Mouse (Mus musculus) thymus, postnatal 10 days (tissue): ENCODE measurements at regions not wholly inside any gene's neighbourhood (a gene's known extent, or its start where the extent isn't known, plus 50 kb on each side); places are given as distances from the start of the nearest gene placed in this dataset.

ENCODE experiments used
- DNase-seq, 2 experiments: peaks; one replicate each; pipeline ENCODE4 v3.0.0; 2021; ENCODE audit warnings: low spot score in 2 of 2

DNA sequence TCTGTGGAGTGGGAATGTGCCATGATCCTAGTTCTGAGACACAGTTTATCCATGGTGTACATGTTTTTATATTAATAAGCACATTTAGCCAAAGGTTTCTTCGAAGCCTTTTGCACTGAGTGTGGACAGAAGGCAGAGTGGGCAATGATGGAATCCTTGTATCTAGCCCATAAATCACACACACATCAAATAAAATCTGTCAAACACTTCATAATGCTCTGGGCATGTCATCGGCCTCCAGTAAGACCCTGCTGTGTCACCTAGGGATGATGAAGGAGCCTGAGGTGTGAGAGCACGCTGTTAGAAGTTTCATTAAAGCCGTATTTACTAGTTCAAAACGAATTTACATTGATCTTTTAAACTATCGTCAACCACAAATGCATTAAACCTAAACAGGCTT lies 331.7 kb downstream of the Setd4 start:
- no peak for DNase-seq

DNA sequence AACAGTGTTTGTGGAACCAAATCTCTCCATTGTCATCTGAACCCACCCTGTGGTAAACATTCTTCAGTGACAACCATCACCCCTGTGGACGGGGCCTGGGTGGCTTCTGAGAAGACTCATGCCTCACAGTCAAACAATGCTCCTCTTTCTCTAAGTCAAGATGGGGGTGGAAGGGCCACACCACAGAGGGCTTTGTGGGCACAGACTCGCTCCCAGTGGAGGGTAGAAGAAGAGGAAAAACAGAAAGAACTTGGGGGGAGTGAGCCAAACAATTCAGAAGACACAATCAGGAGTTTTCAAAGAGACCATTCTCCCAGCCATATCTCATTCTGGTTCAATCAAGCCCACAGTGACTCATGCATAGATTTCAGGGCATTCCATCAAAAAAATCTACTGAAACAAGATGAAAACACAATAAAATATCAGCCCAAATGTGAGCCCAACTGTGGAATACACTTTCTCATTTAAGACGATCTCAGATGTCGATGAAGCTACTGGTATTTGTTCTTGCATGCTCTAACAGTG lies 339.7 kb downstream of the Setd4 start:
- DNase-seq = no peak

DNA sequence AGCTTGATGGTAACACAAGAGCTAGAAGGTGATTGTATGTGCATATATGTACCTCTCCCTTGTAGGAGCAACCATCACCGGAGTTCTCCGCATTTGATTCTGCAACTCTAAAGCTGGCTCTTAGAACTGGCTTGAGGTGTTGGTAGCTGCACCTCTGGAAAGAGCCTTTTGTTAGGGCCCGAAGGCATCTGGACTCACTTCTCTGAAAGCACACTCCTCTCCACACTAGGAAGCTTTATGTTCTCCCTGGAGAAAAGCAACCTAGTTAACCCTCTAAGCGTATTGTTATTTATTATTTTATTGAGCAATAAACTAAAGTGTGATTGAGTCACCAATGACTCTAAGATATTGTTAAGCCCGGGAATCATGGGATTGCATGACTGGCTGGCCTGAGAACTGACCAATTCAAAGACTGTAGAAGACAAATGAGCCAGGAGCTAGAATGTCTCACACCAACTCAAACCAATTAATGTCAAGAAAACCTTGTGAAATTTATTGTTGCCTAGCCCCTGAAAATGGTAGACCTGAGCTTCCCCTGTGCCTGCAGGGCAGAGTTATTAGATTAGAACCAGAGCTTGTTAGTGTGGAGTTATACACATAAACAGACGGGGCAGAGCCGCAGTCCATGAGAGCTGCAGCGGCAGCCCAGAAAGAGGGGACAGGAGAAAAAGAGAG lies 340.6 kb downstream of the Setd4 start:
- no peak for DNase-seq

DNA sequence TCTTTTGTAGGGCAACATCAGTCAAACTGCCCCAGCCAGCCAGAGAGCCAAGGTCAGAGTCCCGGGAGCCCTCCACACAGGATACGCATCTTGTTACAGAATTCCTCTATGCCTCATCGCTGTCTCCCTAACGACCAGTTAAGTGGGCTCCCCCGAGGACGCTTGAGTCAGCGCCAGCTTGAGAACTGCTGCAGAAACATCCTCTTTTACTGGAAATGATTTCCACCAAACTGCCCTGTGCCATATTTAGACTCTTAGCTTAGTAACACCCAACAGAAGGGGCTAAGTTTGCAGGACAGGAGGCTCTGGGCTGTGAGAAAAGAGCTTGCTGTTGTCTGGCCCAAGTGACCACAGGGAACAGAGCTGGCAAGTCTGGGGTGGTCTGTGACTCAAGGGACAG lies 357.0 kb downstream of the Setd4 start:
- DNase-seq = no peak

DNA sequence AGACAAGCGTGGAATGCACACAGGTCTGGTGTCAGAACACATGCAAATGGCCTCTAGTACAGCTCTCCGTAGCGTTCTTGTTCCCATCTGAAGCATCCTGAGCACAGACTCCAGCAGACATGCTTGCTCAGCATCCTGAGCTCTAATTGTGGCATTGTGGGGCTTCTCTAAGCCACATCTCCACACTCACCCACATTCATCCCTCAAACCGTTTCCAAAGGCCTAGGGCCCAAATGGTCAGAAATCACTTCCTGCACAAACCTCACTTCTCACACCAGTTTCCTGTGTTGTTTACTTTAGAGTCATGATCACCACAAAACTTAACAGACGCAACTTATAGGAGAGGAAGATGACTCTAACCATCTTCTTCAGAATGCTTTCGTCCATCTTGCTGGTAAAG lies 358.1 kb downstream of the Setd4 start:
- no peak for DNase-seq

DNA sequence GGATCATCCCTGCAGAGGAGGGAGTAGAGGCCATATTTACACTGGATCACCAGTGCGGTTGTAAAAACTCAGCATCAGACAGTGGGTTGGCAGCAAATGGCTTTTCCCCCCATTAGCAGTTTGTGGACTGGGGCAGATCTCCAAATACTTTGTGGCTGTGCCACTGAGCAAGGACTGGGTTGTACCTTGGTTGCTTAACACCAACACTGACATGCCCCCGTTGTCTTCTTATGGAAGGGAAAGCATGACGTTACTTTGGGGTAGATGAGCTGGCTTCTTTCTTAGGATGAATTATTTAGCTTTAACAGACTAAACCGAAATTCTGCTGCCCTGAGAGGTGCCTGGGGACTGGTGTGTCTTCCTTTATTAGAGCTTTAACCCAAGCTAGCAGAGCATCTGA lies 365.0 kb downstream of the Setd4 start:
- DNase-seq = no peak

GRCm38 (mm10) chr16:93238326-93238725 lies 365.5 kb downstream of the Setd4 start:
- DNase-seq = no peak

GRCm38 (mm10) chr16:93225644-93226043 lies 378.2 kb downstream of the Setd4 start:
- DNase-seq = no peak

- DNase-seq = no peak
These were observed 378.7 kb downstream of the Setd4 start for GRCm38 (mm10) chr16:93225196-93225595.

- DNase-seq = no peak
These were observed 384.1 kb downstream of the Setd4 start for GRCm38 (mm10) chr16:93219731-93220130.

GRCm38 (mm10) chr16:93218402-93218801 lies 385.5 kb downstream of the Setd4 start:
- DNase-seq = peak in 1 of 2 experiments; percentile 13

GRCm38 (mm10) chr16:93217600-93218226 lies 386.1 kb downstream of the Setd4 start:
- DNase-seq = no peak

GRCm38 (mm10) chr16:93215630-93216029 lies 388.2 kb downstream of the Setd4 start:
- no peak for DNase-seq

DNA sequence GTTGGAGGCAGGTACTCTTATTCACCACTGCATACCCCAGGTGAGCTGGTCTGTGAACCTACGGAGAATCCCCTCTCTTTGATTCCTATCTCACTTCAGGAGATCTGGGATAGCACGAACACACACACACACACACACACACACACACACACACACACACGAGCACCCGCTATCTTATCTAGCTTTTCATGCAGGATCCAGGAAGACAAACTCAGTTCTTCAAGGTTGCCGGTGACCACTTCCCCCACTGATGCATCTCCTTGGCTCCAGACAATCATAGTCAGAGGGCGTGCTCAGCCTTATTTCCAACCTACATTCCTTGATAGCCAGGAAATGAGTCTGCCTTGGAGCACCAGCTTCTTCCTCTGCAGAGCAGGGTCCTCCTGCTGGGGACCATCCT lies 387.7 kb upstream of the Runx1 start:
- no peak for DNase-seq

DNA sequence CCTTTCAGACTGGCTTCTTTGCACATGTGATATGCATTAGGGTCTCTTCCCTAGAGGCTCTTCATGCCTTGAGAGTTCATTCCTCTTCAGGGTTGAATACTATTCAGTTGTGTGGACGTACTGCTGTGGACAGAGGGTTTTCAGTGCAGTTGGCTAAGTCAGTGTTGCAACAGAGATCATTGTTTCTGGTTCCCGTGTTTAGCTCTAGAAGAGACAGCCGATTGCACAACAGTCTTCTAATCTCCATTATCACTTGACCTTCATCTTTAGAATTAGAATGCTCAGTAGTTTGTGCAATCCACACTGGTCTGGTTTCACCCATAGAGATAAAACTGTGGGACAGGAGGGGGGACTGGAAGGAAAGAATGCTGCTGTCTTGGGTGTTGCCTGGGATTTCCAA lies 381.7 kb upstream of the Runx1 start:
- no peak for DNase-seq

GRCm38 (mm10) chr16:93207217-93207616 lies 381.3 kb upstream of the Runx1 start:
- no peak for DNase-seq

DNA sequence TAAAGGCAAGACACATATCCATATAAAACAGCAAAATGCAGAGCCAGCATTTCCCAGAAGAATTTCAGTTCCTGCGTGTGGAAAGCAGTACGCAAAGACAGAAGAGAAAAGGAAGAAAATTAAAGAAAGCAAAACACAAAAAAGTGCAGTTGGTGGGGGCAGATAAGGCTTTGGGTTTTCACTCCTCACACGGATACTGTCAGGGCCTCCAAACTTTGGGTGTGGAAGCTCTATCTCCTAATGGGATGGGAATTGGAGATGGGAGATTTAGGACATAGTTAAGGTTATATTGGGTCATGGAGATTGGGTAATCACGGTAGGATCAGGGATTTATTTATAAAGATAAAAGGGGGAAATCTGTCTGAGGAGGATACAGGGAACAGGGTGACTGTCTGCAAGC lies 380.4 kb upstream of the Runx1 start:
- DNase-seq = no peak

DNA sequence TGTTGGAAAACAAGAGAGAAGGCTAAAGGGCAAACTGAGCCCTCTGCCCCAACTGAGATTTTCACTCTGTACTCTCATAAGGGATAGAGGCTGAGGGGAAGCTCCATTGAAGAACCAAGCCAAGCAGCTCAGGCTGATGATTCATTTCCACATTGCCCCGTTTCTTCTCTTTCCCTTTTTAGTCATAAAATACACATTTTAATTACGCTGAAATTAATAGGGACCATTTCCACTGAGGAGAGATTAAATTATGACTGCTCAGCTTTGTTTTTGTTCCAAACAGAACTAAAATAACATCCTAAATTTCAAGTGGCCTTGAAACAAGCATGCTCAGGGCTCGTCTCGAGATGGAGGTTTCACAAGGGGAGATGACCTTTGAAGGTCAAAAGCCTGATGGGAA lies 378.7 kb upstream of the Runx1 start:
- no peak for DNase-seq

GRCm38 (mm10) chr16:93202591-93202990 lies 376.6 kb upstream of the Runx1 start:
- no peak for DNase-seq

GRCm38 (mm10) chr16:93197300-93197699 lies 371.4 kb upstream of the Runx1 start:
- DNase-seq = no peak

DNA sequence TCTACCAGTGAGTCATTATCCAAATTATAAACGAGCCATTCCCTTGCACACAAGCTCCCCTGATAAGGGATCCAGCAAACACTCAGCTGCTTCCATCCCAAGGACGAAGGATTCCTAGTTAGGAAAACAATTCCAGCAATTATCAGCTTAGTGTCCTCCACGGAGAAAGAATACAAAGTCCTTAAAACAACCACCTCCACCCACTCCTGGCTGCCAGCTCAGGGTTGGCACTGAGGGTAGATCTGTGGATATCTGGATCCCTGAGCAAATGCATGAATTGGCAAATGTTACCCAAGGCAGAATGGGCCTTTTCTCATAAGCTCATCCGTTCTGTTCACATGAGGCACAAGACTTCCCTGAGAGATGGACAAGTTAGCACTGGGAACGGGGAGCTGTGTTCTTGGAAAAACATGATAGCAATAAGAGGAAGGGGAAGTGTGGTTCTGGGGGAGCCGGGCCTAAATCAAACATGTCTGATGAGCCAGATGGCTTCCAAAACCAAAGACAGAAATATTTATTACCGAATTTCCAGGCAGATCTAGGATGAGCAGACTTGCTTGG lies 368.1 kb upstream of the Runx1 start:
- DNase-seq = no peak

DNA sequence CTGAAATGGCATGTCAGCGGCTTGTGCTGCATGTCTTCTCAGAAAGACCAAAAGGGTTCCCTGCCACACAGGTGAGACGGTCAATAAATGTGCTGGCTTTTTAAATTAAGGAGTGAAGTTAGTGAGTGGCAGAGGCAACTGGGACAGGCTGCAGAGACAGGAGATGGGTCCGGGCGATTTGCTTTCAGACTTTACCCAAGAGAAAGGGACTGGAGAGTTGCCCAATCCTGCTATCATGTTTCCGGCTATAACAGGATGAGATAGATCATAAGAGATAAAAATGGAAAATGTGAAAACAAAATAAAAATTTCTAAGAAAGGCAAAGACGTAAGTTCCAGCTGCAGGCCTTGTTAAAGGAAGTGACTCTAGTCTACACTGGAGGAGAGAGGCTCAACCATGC lies 367.3 kb upstream of the Runx1 start:
- DNase-seq = no peak

GRCm38 (mm10) chr16:93192651-93193173 lies 366.8 kb upstream of the Runx1 start:
- DNase-seq = no peak
